Mouse (Mus musculus): ENCODE data around the gene Zfp64. TPM values are rescaled to one million over a fixed set of nuclear protein-coding genes. Genes with fewer than 3 reads are reported as not detected.

The Zfp64 gene
- polyA plus RNA-seq, 1 experiment from 2014 or later: 28.0 TPM

DNA sequence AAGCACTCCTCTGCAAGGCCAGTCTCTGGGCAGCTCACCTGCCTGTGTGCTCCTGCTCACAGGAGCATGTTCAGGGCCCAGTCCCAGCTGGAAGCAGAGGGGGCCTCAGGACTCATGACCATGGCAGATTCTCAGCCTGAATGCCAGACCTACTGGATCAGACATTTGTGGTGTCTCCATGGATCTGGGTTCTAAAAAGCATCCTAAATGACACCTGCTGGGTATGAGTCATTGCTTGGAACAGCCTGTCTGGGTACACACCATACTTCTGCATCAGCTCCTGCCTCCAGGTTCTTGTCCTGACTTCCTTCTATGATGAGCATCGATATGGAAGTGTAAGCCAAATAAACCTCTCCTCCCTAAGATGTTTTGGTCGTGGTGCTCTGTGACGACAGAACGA, 11.4 kb downstream of the Zfp64 start:
- DNase-seq (ENCODE audit: low spot score) (no peak), ATAC-seq (ENCODE audit: low FRiP score, low TSS enrichment) (no peak)
- no peak overlapping the region for H3K27ac ChIP-seq (replicated peaks)
- no peaks in the 10 kb centered on the region for H3K9me3 ChIP-seq (ENCODE audit: control insufficient read depth, low read length)
- H3K9ac ChIP-seq (ENCODE audit: low read length): no peak overlapping the region
- 86% methylated on average over 4 of the region's 4 CpGs for WGBS
- H3K4me2 ChIP-seq (replicated peaks; ENCODE audit: low read depth): no peak overlapping the region
- no peaks in the 10 kb centered on the region for H3K27me3 ChIP-seq (ENCODE audit: control insufficient read depth, insufficient read depth, low read length)
- TF ChIP-seq CTCF (IDR thresholded peaks at IDR 0.05; ENCODE audit: low read depth) (no peak), EP300 (optimal IDR thresholded peaks at IDR 0.05) (no peak)
- H3K4me3 ChIP-seq (ENCODE audit: low read depth, low read length): no peak overlapping the region
- H3K36me3 ChIP-seq (ENCODE audit: control insufficient read depth, insufficient read depth, low read length): peaks cover 26% of the 10 kb centered on the region
- no peaks in the 10 kb centered on the region for H3K4me1 ChIP-seq (replicated peaks; ENCODE audit: control insufficient read depth, insufficient read depth)

DNA sequence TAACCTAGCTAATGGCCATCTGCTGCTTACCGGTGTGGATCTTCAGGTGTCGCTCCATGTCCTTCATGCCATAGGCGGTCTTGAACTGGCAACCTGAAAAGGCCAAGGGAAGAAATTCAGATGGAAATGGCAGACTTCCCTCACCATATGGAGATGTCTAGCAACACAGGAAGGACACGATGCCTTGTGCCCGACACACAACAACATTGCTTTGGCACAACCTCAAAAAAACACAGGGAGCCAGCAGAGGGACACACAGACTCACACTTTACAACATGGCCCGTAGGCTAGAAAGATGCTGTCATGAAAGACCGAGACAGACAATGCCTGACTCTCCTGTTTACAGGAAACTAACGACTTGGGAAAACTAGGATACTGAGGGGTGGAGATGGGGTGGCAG, 15.4 kb downstream of the Zfp64 start:
- TF ChIP-seq CTCF (IDR thresholded peaks at IDR 0.05; ENCODE audit: low read depth): no peak
- no peak for TF ChIP-seq EP300 (optimal IDR thresholded peaks at IDR 0.05)
- peaks cover 21% of the 10 kb centered on the region for H3K36me3 ChIP-seq (ENCODE audit: control insufficient read depth, insufficient read depth, low read length)
- no peak for DNase-seq (ENCODE audit: low spot score)
- no peaks in the 10 kb centered on the region for H3K27me3 ChIP-seq (ENCODE audit: control insufficient read depth, insufficient read depth, low read length)
- no peak overlapping the region for H3K4me3 ChIP-seq (ENCODE audit: low read depth, low read length)
- no peak overlapping the region for H3K9ac ChIP-seq (ENCODE audit: low read length)
- no peak overlapping the region for H3K4me2 ChIP-seq (replicated peaks; ENCODE audit: low read depth)
- H3K27ac ChIP-seq (replicated peaks): no peak overlapping the region
- WGBS: 94% methylated on average over 8 of the region's 8 CpGs
- no peaks in the 10 kb centered on the region for H3K4me1 ChIP-seq (replicated peaks; ENCODE audit: control insufficient read depth, insufficient read depth)
- H3K9me3 ChIP-seq (ENCODE audit: control insufficient read depth, low read length): no peaks in the 10 kb centered on the region
- no peak for ATAC-seq (ENCODE audit: low FRiP score, low TSS enrichment)

DNA sequence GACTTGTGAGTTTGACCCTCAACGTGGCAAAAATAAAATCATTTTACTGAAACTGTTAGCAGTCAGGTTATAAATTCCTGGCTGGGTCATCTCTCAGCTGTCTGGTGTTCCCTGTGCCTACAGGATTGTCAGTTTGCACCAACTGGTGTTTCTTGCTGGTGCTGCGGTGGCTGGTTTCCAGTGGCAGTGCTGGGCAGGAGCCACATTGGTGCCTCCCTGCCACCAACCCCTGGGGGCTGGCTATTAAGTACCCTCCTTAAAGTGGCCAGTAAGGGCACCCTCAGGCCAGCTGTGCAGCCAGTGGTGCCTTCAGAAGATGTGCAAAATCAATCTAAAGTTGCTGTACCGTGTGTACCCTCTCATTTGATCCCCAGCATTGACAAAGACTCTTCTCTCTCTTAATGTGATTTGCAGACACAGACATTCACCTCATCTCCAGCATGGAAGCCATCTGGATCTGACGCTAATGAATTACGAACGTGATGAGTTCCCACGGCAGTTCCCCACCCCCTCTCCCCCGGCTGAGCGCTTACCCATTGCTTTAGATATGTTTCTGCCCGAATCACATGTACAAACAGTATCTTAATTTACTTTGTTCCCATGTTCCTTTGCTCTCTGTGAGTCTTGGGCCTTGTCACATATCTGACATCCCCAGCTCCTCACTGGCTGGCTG, 16.0 kb downstream of the Zfp64 start:
- Histone ChIP-seq H3K9ac (ENCODE audit: low read length) (no peak overlapping the region), H3K4me2 (replicated peaks; ENCODE audit: low read depth) (no peak overlapping the region), H3K4me1 (replicated peaks; ENCODE audit: control insufficient read depth, insufficient read depth) (no peaks in the 10 kb centered on the region), H3K27me3 (ENCODE audit: control insufficient read depth, insufficient read depth, low read length) (no peaks in the 10 kb centered on the region), H3K27ac (replicated peaks) (no peak overlapping the region), H3K4me3 (ENCODE audit: low read depth, low read length) (no peak overlapping the region), H3K36me3 (ENCODE audit: control insufficient read depth, insufficient read depth, low read length) (peaks cover 20% of the 10 kb centered on the region), H3K9me3 (ENCODE audit: control insufficient read depth, low read length) (no peaks in the 10 kb centered on the region)
- no peak for DNase-seq (ENCODE audit: low spot score)
- ATAC-seq (ENCODE audit: low FRiP score, low TSS enrichment): no peak
- TF ChIP-seq CTCF (IDR thresholded peaks at IDR 0.05; ENCODE audit: low read depth) (no peak), EP300 (optimal IDR thresholded peaks at IDR 0.05) (no peak)
- whole genome bisulfite sequencing: 82% methylated on average over 10 of the region's 10 CpGs

GRCm38 (mm10) chr2:168936896-168937295, 18.5 kb downstream of the Zfp64 start:
- DNase-seq (ENCODE audit: low spot score) (no peak), ATAC-seq (ENCODE audit: low FRiP score, low TSS enrichment) (no peak)
- H3K4me2 ChIP-seq (replicated peaks; ENCODE audit: low read depth): no peak overlapping the region
- H3K9me3 ChIP-seq (ENCODE audit: control insufficient read depth, low read length): no peaks in the 10 kb centered on the region
- no peaks in the 10 kb centered on the region for H3K27me3 ChIP-seq (ENCODE audit: control insufficient read depth, insufficient read depth, low read length)
- no peak overlapping the region for H3K9ac ChIP-seq (ENCODE audit: low read length)
- no peak overlapping the region for H3K4me3 ChIP-seq (ENCODE audit: low read depth, low read length)
- H3K36me3 ChIP-seq (ENCODE audit: control insufficient read depth, insufficient read depth, low read length): peaks cover 24% of the 10 kb centered on the region
- WGBS: 91% methylated on average over 6 of the region's 6 CpGs
- no peak overlapping the region for H3K27ac ChIP-seq (replicated peaks)
- TF ChIP-seq EP300 (optimal IDR thresholded peaks at IDR 0.05): no peak
- TF ChIP-seq CTCF (IDR thresholded peaks at IDR 0.05; ENCODE audit: low read depth): peak; percentile 54
- no peaks in the 10 kb centered on the region for H3K4me1 ChIP-seq (replicated peaks; ENCODE audit: control insufficient read depth, insufficient read depth)

- Histone ChIP-seq H3K4me2 (replicated peaks; ENCODE audit: low read depth) (no peak overlapping the region), H3K9me3 (ENCODE audit: control insufficient read depth, low read length) (no peaks in the 10 kb centered on the region), H3K27ac (replicated peaks) (no peak overlapping the region), H3K36me3 (ENCODE audit: control insufficient read depth, insufficient read depth, low read length) (peaks cover 27% of the 10 kb centered on the region), H3K9ac (ENCODE audit: low read length) (no peak overlapping the region), H3K4me3 (ENCODE audit: low read depth, low read length) (no peak overlapping the region), H3K27me3 (ENCODE audit: control insufficient read depth, insufficient read depth, low read length) (no peaks in the 10 kb centered on the region), H3K4me1 (replicated peaks; ENCODE audit: control insufficient read depth, insufficient read depth) (no peaks in the 10 kb centered on the region)
- ATAC-seq (ENCODE audit: low FRiP score, low TSS enrichment) (no peak), DNase-seq (ENCODE audit: low spot score) (no peak)
- TF ChIP-seq EP300 (optimal IDR thresholded peaks at IDR 0.05) (no peak), CTCF (IDR thresholded peaks at IDR 0.05; ENCODE audit: low read depth) (no peak)
- WGBS: 89% methylated on average over 35 of the region's 35 CpGs
Measured at GRCm38 (mm10) chr2:168935165-168935564, 20.2 kb downstream of the Zfp64 start.

DNA sequence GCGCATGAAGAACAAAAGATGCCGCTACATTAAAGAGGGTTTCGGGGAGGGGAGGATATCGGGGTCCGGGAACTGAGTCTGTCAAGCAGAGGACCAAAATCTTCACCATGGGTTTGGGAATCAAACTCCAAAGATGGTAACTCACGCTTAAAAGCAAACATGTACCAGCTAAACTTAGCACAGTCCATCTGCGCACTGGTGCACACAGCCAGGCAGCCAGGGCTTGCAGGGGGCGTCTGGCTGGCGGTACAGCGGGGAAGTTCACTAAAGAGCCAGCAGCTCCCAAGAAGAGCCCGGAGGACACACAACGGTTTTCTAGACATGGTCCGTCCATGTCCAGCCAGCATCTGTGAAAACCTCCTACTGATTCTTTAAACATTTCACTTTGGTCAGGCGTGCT, 23.7 kb downstream of the Zfp64 start:
- Histone ChIP-seq H3K27me3 (ENCODE audit: control insufficient read depth, insufficient read depth, low read length) (no peaks in the 10 kb centered on the region), H3K9ac (ENCODE audit: low read length) (no peak overlapping the region), H3K36me3 (ENCODE audit: control insufficient read depth, insufficient read depth, low read length) (peaks cover 21% of the 10 kb centered on the region), H3K4me3 (ENCODE audit: low read depth, low read length) (no peak overlapping the region), H3K4me1 (replicated peaks; ENCODE audit: control insufficient read depth, insufficient read depth) (no peaks in the 10 kb centered on the region), H3K4me2 (replicated peaks; ENCODE audit: low read depth) (no peak overlapping the region), H3K27ac (replicated peaks) (no peak overlapping the region), H3K9me3 (ENCODE audit: control insufficient read depth, low read length) (no peaks in the 10 kb centered on the region)
- no peak for DNase-seq (ENCODE audit: low spot score)
- no peak for TF ChIP-seq EP300 (optimal IDR thresholded peaks at IDR 0.05)
- no peak for TF ChIP-seq CTCF (IDR thresholded peaks at IDR 0.05; ENCODE audit: low read depth)
- ATAC-seq (ENCODE audit: low FRiP score, low TSS enrichment): no peak
- 95% methylated on average over 14 of the region's 14 CpGs for WGBS
